Mouse (Mus musculus) lung, embryonic 16.5 days (tissue): ENCODE measurements around the gene Plin4. TPM values are rescaled to one million over a fixed set of nuclear protein-coding genes. Genes with fewer than 3 reads are reported as not detected.
"Not testable (repeated sequence)": the region's sequence is repeated elsewhere in the genome, so short reads cannot be mapped to it uniquely, and the experiment has no call there.

Experiments
- ATAC-seq: fragments of 200-750 bp; cut with Nextera tagmentation; 2 replicates; pipeline ENCODE4 v1.8.0; 2017; ENCODE audit warnings: low read depth, mild to moderate bottlenecking, moderate library complexity
- H3K27ac ChIP-seq: fragments of 300-500 bp; sonication (generic); 2 replicates; pipeline ENCODE4 v1.5.1; 2014; ENCODE audit warnings: mild to moderate bottlenecking, control low read depth, low read length
- H3K27me3 ChIP-seq: fragments of 300-500 bp; sonication (generic); 2 replicates; pipeline ENCODE4 v1.6.1; 2014; ENCODE audit warnings: low read depth, low read length, mixed read lengths; ENCODE audit not compliant: control insufficient read depth, insufficient read depth
- H3K36me3 ChIP-seq: fragments of 300-500 bp; sonication (generic); 2 replicates; pipeline ENCODE4 v1.6.1; 2014; ENCODE audit warnings: low read length; ENCODE audit not compliant: control insufficient read depth, insufficient read depth
- H3K4me1 ChIP-seq: fragments of 300-500 bp; sonication (generic); replicated peaks from 2 replicates; pipeline ENCODE4 v1.6.1; 2014; ENCODE audit warnings: low read length, mixed read lengths; ENCODE audit not compliant: control insufficient read depth, insufficient read depth
- H3K4me2 ChIP-seq: fragments of 300-500 bp; sonication (generic); 2 replicates; pipeline ENCODE4 v1.6.1; 2014; ENCODE audit warnings: low read depth, low read length, control low read depth
- H3K4me3 ChIP-seq: fragments of 300-500 bp; sonication (generic); 2 replicates; pipeline ENCODE4 v1.5.1; 2014; ENCODE audit warnings: mild to moderate bottlenecking, low read length, control low read depth
- H3K9ac ChIP-seq: fragments of 300-500 bp; sonication (generic); 2 replicates; pipeline ENCODE4 v1.6.1; 2014; ENCODE audit warnings: low read length, control low read depth
- H3K9me3 ChIP-seq: fragments of 300-500 bp; sonication (generic); 2 replicates; pipeline ENCODE4 v1.6.1; 2016; ENCODE audit warnings: low read length; ENCODE audit not compliant: control insufficient read depth
- WGBS: fragments of 180-500 bp; shearing (Covaris S2); extraction: QIAGEN DNeasy Blood & Tissue Kit; methylation state at CpG from one replicate; pipeline ENCODE4 v1.1.7; 2014; 5-methylcytosine and 5-hydroxymethylcytosine counted together
- polyA plus RNA-seq: library from polyadenylated mRNA; unstranded; fragments of >200 nt; fragmentation: Nextera tagmentation; extraction: Ambion mirVana; gene quantifications from 2 replicates; pipeline ENCODE4 v1.2.1, GENCODE M21; 2015

Gene Plin4
- polyA plus RNA-seq, 1 experiment from 2014 or later: 0.15 TPM

DNA sequence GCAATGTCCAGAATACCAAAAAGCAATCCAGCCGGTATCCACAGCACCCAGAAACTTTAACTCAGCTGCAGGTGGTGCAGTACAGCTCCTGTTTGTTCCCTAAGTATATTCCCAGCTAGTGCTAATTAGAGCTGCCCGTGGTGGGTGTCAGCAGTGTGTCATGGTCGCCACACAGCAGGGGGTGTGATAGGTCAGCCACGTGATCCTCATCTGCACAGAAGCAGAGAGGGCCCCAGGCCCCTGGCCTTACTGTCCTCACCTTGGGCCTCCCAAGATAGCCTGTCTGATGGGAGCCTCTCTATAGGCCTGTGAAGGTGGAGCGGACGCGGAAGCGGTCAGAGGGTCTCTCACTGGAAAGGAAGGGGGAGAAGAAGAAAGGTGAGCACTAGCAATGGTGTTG lies 11.4 kb downstream of the Plin4 start:
- H3K36me3 ChIP-seq: peaks cover 49% of the 10 kb centered on the region
- WGBS: 88% methylated on average over 8 of the region's 8 CpGs
- no peaks in the 10 kb centered on the region for H3K27me3 ChIP-seq
- no peak overlapping the region for H3K4me3 ChIP-seq
- no peak for ATAC-seq
- H3K27ac ChIP-seq: no peak overlapping the region
- no peaks in the 10 kb centered on the region for H3K9me3 ChIP-seq
- no peaks in the 10 kb centered on the region for H3K4me1 ChIP-seq
- no peak overlapping the region for H3K9ac ChIP-seq
- H3K4me2 ChIP-seq: no peak overlapping the region

DNA sequence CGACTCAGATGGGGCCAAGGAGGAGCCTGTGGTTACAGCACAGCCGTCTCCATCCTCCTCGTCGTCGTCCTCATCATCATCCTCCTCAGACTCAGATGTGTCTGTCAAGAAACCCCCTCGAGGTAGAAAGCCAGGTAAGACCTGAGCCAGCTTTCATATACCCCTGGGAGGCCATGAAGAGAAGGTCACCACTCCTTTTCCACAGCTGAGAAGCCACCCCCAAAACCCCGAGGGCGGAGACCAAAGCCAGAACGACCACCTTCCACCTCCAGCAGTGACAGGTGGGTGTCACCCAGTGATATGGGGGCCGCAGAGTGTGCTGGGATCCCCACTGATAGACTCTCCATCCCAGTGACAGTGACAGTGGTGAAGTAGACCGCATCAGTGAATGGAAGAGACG lies 12.7 kb downstream of the Plin4 start:
- Histone ChIP-seq H3K4me1 (no peaks in the 10 kb centered on the region), H3K9me3 (no peaks in the 10 kb centered on the region), H3K27ac (no peak overlapping the region), H3K4me2 (no peak overlapping the region), H3K9ac (no peak overlapping the region), H3K4me3 (no peak overlapping the region), H3K27me3 (no peaks in the 10 kb centered on the region), H3K36me3 (peaks cover 44% of the 10 kb centered on the region)
- ATAC-seq: no peak
- WGBS: 83% methylated on average over 12 of the region's 12 CpGs

DNA sequence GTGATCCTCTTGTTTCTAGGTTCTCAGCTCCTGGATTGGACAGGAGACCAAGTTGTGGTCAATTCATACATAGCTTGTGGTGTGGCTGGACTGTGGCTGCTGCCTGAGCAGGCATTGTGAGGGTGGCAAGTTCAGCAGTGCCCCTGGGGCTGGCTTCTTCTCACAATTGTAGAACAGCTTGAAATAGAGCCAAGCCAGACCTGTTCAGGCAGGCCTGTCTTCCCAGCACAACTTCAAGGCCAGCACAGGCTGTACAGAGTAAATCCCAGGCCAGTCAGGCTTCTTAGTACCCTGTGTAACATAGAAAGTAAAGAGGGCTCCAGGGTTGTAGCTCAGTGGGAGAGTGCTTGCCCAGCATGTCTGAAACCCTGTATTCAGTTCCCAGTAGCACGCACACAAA lies 16.8 kb downstream of the Plin4 start:
- H3K4me2 ChIP-seq: no peak overlapping the region
- 79% methylated on average over 1 of the region's 1 CpGs for WGBS
- H3K4me3 ChIP-seq: no peak overlapping the region
- no peaks in the 10 kb centered on the region for H3K4me1 ChIP-seq
- no peaks in the 10 kb centered on the region for H3K9me3 ChIP-seq
- H3K9ac ChIP-seq: no peak overlapping the region
- H3K27me3 ChIP-seq: no peaks in the 10 kb centered on the region
- H3K27ac ChIP-seq: no peak overlapping the region
- H3K36me3 ChIP-seq: peaks cover 28% of the 10 kb centered on the region
- ATAC-seq: no peak

DNA sequence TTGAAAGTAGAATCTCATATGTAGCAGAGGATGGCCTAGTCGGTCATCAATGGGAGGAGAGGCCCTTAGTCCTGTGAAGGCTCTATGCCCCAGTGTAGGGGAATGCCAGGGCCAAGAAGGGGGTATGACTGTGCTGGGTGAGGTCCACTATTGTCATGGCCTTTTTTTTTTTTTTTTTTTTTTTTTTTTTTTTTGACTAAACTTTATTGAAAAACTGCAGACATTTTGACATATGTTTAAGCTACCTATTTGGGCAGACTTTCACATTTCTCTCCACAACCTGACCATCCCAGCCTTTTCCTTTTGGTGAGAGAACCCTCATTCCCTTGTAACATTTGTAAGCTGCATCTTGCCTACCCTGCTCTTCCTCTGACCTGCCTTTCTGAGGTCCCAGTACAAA lies 17.3 kb downstream of the Plin4 start:
- no peak overlapping the region for H3K9ac ChIP-seq
- H3K4me1 ChIP-seq: no peaks in the 10 kb centered on the region
- H3K4me3 ChIP-seq: no peak overlapping the region
- H3K27me3 ChIP-seq: no peaks in the 10 kb centered on the region
- no peak overlapping the region for H3K27ac ChIP-seq
- WGBS: 81% methylated on average over 1 of the region's 1 CpGs
- H3K9me3 ChIP-seq: no peaks in the 10 kb centered on the region
- H3K36me3 ChIP-seq: peaks cover 24% of the 10 kb centered on the region
- no peak for ATAC-seq
- no peak overlapping the region for H3K4me2 ChIP-seq

DNA sequence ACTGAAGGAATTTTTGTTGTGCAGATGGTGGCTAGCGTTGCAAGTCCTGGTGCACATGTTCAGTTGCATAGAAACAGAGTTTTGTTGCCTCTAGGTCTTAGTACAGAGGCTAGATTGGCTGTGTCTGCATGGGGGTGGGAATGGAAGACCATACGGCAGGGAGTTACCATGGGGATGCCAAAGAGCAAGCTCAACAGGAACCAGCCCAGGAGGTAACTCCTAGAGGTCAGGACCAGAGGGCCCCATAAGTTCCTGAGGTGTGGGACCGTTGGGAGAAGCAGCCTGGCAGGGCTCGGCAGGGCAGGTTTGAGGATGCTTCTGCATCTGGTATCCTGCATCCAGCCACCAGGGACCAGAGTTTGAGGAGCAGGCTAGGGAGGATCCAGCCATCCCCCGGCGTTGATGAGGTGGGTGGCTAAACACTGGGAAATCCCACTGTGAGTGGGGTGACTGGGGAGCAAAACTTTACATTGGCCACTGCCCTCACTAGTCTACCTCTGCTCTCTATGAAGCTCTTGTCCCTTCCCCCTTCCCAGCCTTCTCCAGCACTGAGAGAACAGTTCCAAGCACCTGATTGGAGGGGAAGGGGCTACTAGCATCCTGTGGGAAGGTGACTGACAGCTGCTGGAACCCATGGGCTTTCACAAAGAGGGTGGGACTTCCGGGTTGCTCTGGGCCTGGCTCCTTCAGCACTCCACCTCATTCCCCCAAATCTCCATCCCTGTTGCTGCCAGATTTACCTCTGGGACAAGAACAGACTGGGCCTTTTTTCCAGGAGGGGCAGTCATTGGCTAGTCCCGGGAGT lies 28.6 kb downstream of the Plin4 start:
- Histone ChIP-seq H3K27me3 (no peaks in the 10 kb centered on the region), H3K9me3 (no peaks in the 10 kb centered on the region), H3K4me3 (peak overlapping the region; percentile 92), H3K4me1 (peaks cover 15% of the 10 kb centered on the region), H3K36me3 (peaks cover 4% of the 10 kb centered on the region; the same call in 1 of the 2 replicates), H3K27ac (no peak overlapping the region), H3K9ac (peak overlapping the region; percentile 85), H3K4me2 (peak overlapping the region; percentile 95)
- no peak for ATAC-seq
- 5% methylated on average over 8 of the region's 8 CpGs for WGBS

DNA sequence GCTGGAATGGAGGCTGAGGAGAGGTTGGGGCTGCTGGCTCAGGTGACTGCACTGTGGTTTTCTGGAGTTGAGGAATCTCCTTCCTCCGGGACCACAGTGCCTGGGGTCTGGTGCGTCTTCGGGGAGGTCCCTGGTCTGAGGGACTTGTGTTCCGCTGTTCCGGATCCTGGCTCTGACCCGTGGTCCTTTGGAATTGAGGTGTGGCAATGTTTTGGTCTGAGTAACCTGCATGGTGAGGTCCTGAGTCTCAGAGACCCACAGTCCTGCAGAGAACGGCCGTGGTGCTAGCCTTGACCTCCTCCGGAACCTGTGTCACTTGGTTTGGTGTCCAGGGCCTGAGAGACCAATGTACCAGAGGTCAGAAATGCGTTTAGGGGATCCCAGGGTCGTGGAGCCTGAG lies 29.7 kb downstream of the Plin4 start:
- 1% methylated on average over 11 of the region's 11 CpGs for WGBS
- H3K4me3 ChIP-seq: peak overlapping the region; percentile 92
- peak overlapping the region; percentile 85 for H3K9ac ChIP-seq
- peaks cover 21% of the 10 kb centered on the region for H3K4me1 ChIP-seq
- no peak for ATAC-seq
- no peaks in the 10 kb centered on the region for H3K9me3 ChIP-seq
- H3K36me3 ChIP-seq: peaks cover 4% of the 10 kb centered on the region; the same call in 1 of the 2 replicates
- H3K27ac ChIP-seq: peak overlapping the region; percentile 67
- H3K4me2 ChIP-seq: peak overlapping the region; percentile 95
- no peaks in the 10 kb centered on the region for H3K27me3 ChIP-seq

DNA sequence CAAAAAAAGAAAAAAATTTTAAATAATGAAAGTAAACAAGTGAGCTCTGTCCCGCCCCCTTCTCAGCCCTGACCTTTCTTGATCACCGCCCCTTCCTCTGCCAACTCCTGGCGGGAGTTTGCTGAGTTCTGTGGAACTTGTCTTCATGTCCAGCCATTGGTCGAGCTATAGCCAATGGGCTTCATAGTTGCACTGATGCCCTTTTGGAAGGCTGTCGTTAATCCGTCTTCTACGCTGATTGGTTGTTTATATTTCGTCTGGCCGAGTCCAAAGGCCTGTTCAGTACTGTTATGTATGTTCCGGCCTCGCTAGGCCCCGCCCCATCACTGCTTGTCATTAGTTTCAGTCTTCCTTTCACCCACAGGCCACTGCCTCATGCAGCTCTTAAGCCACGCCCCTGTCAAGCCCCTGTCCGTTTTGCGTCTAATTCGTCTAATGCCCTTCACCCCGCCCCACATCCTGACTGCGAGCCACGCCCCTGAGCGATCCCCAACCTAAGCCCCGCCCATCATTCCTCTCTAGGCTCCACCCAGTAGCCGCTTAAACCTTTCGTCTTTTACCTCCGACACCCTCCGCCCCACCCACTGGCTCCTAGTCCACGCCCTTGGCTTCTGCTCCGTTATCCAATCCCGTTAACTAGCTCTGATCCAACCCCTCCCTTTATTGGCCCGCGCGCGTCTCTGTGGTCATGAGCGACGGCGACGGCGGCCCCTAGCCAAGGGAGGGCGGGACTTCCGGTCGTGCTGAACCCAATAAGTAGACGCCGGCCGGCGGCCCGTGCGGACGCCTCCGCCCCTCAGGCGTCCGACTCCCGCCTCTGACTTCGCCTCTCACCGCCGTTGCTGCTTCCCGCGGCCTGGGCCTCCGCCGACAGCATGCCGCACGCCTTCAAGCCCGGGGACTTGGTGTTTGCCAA lies 30.5 kb downstream of the Plin4 start, which contains the start of gene Hdgfl2:
Gene Hdgfl2 (plus strand): TSS at position 755 of the 916 bp plus-strand sequence.
- peak; percentile 93 for ATAC-seq
- H3K27ac ChIP-seq: peak within 1 kb of the TSS; percentile 67
- H3K9me3 ChIP-seq: no peaks in the 10 kb centered on the region
- whole genome bisulfite sequencing: under 1% methylated on average over 61 of the region's 61 CpGs
- H3K9ac ChIP-seq: peak within 1 kb of the TSS; percentile 85
- peak within 1 kb of the TSS; percentile 95 for H3K4me2 ChIP-seq
- no peaks in the 10 kb centered on the region for H3K27me3 ChIP-seq
- peaks cover 4% of the 10 kb centered on the region; the same call in 1 of the 2 replicates for H3K36me3 ChIP-seq
- H3K4me1 ChIP-seq: peaks cover 23% of the 10 kb centered on the region
- H3K4me3 ChIP-seq: peak within 1 kb of the TSS; percentile 92

DNA sequence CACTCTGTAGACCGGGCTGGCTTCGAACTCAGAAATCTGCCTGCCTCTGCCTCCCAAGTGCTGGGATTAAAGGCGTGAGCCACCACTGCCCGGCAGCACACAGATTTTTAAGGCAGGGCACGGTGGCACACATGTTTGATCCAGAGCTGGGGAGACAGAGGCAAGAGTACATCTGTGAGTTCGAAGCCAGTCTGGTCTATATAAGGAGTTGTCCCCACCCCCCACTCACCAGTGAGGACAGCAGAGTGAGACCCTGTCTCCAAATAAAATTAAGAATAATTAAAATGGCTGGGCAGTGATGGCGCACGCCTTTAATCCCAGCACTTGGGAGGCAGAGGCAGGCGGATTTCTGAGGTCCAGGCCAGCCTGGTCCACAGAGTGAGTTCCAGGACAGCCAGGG lies 31.2 kb downstream of the Plin4 start:
- WGBS: 63% methylated on average over 9 of the region's 9 CpGs
- ATAC-seq, H3K9me3 ChIP-seq, H3K9ac ChIP-seq, H3K27me3 ChIP-seq, H3K36me3 ChIP-seq: not testable (repeated sequence)
- peaks cover 27% of the 10 kb centered on the region for H3K4me1 ChIP-seq
- peak overlapping the region; percentile 67 for H3K27ac ChIP-seq
- H3K4me3 ChIP-seq: peak overlapping the region; percentile 92
- peak overlapping the region; percentile 44 for H3K4me2 ChIP-seq

DNA sequence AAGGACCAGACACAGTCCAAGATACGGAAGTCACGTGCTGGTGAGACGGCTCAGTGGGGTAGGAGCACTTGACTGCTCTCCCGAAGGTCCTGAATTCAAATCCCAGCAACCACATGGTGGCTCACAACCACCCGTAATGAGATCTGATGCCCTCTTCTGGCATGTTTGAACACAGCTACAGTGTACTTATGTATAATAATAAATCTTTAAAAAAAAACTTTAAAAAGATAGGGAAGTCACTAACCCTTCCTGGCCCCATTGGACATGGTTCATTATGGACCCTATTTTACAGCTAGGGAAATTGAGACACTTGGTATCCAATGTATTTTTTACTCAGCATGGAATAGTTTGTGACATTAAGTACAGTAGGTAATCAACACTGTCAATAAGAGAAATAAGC lies 32.1 kb downstream of the Plin4 start:
- 90% methylated on average over 5 of the region's 5 CpGs for WGBS
- H3K27me3 ChIP-seq: no peaks in the 10 kb centered on the region
- H3K4me1 ChIP-seq: peaks cover 27% of the 10 kb centered on the region

More for the DNA sequence above, 32.1 kb downstream of the Plin4 start:
- no peak for ATAC-seq
- Histone ChIP-seq H3K9me3 (no peaks in the 10 kb centered on the region), H3K4me2 (no peak overlapping the region), H3K4me3 (no peak overlapping the region), H3K9ac (no peak overlapping the region), H3K27ac (no peak overlapping the region), H3K36me3 (no peaks in the 10 kb centered on the region; the same call in 1 of the 2 replicates)
